In genomic region chr8:112128833-112129518, GRCm38 (mm10) we compare ENCODE assay signal across 7 mouse cellular contexts.
A peak's percentile ranks its signal among the peaks of the same experiment; 100 is the strongest.
DNase-seq lines count a peak whose midpoint lies in the region; ATAC-seq lines count a peak whose summit lies in the region.

No protein-coding gene starts in this region.

- 0 out of 2 replicates have a peak, but pooled peaks cover 15% of the 10 kb centered on the region for H3K9me3 ChIP-seq in heart, embryonic 13.5 days
- H3K9me3 ChIP-seq in limb, embryonic 11.5 days (ENCODE audit: control insufficient read depth, low read length): no peaks in the 10 kb centered on the region

- H3K27me3 ChIP-seq in heart, embryonic 13.5 days (replicated peaks): no peaks in the 10 kb centered on the region
- no peaks in the 10 kb centered on the region for H3K27me3 ChIP-seq in limb, embryonic 11.5 days (ENCODE audit: control insufficient read depth, insufficient read depth, low read length)

- ATAC-seq in heart, embryonic 13.5 days (ENCODE audit: extremely low read depth, insufficient number of reproducible peaks, low FRiP score, low TSS enrichment): peak; percentile 74
- ATAC-seq in limb, embryonic 11.5 days (ENCODE audit: insufficient number of reproducible peaks, low FRiP score, low TSS enrichment, low read depth): peak; percentile 87
- ATAC-seq in erythroid progenitor cell, adult 5-6 weeks (replicated peaks; ENCODE audit: low FRiP score, poor library complexity, severe bottlenecking): no peak

- H3K27ac ChIP-seq in heart, embryonic 13.5 days (replicated peaks): no peak overlapping the region
- no peak overlapping the region for H3K27ac ChIP-seq in limb, embryonic 11.5 days (replicated peaks; ENCODE audit: low read depth, low read length)

- WGBS in heart, embryonic 13.5 days: 43% methylated on average over 14 of the region's 14 CpGs
- WGBS in limb, embryonic 11.5 days: 49% methylated on average over 14 of the region's 14 CpGs

- no peak overlapping the region for H3K4me3 ChIP-seq in heart, embryonic 13.5 days
- H3K4me3 ChIP-seq in limb, embryonic 11.5 days (ENCODE audit: low read depth, low read length): no peak overlapping the region

- peak; percentile 2 for DNase-seq in thymus, postnatal 14 days
- no peak for DNase-seq in thymus, postnatal 10 days (ENCODE audit: low spot score in 2 of 2)
- DNase-seq in adrenal gland, postnatal 4 days (ENCODE audit: low spot score in 2 of 2): peak; percentile 17 to 40
- DNase-seq in limb, embryonic 11.5 days (ENCODE audit: low spot score): peak; percentile 92
- peak; percentile 51 for DNase-seq in ovary, postnatal 36 days (ENCODE audit: low spot score)

- no peaks in the 10 kb centered on the region for H3K4me1 ChIP-seq in heart, embryonic 13.5 days
- no peaks in the 10 kb centered on the region for H3K4me1 ChIP-seq in limb, embryonic 11.5 days (ENCODE audit: control insufficient read depth, insufficient read depth, low read length)

- H3K4me2 ChIP-seq in heart, embryonic 13.5 days: no peak overlapping the region
- H3K4me2 ChIP-seq in limb, embryonic 11.5 days (ENCODE audit: low read depth, severe bottlenecking): no peak overlapping the region

- no peak overlapping the region for H3K9ac ChIP-seq in heart, embryonic 13.5 days
- no peak overlapping the region for H3K9ac ChIP-seq in limb, embryonic 11.5 days (ENCODE audit: low read length)

- H3K36me3 ChIP-seq in heart, embryonic 13.5 days: no peaks in the 10 kb centered on the region
- H3K36me3 ChIP-seq in limb, embryonic 11.5 days (ENCODE audit: control insufficient read depth, insufficient read depth, low read length): no peaks in the 10 kb centered on the region

Comparison
In these comparisons a context has a peak if more than half of its experiments do, and no peak if none do; other contexts are left out.
1. DNase-seq: peak in thymus, postnatal 14 days (single experiment), adrenal gland, postnatal 4 days (2 of 2), limb, embryonic 11.5 days (single experiment) and ovary, postnatal 36 days (single experiment); none in thymus, postnatal 10 days (0 of 2).